Mouse (Mus musculus): ENCODE results near the gene Ccr6.
"Not testable (repeated sequence)": the region's sequence is repeated elsewhere in the genome, so short reads cannot be mapped to it uniquely, and the experiment has no call there.

Gene Ccr6

DNA sequence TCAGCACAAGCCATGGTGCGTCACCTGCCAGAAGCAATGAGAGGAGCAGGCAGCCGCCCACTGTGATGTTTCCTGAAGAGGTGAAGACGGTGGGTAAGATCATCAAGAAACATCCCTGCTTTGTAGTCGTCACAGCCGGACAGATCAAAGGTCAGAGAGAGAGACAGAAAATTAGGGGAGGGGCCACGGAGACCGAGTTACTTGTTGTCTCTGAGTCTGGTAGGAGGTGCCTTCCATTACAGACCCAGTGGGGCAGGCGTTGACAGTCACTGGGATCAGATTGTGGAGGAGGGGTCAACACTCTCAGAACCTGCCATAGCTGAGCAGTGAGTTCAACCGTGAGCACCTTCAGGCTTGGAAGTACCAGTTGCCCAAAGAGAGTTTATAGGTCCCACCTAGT, 7.2 kb upstream of the Ccr6 start:
- in situ Hi-C loops (cut with MboI; ENCODE audit: low pct_unique_long_range_greater_than_20kb in 1 of 2, low sequenced_read_pairs in 2 of 2, unreplicated experiment in 1 of 2): no loop called here

DNA sequence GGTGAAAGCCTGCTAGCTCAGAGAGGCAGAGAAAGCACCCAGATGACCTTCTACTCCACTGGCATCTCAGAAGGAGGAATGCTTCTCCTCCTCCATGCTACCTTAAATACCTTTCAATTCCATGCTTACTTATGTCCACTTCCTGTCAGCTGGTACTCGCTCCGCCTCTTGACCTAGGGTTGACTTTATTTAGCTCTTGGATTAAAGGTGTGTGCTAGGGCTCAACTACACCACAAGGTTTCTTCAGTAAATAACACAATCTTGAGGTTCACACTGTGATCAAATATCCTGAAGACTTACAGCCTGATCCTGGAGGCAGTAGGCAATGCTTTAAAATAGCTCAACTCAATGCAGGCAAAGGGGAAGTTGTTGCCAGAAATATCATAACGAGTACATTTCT, 6.2 kb upstream of the Ccr6 start:
- in situ Hi-C loops (cut with MboI; ENCODE audit: low pct_unique_long_range_greater_than_20kb in 1 of 2, low sequenced_read_pairs in 2 of 2, unreplicated experiment in 1 of 2): no loop called here

DNA sequence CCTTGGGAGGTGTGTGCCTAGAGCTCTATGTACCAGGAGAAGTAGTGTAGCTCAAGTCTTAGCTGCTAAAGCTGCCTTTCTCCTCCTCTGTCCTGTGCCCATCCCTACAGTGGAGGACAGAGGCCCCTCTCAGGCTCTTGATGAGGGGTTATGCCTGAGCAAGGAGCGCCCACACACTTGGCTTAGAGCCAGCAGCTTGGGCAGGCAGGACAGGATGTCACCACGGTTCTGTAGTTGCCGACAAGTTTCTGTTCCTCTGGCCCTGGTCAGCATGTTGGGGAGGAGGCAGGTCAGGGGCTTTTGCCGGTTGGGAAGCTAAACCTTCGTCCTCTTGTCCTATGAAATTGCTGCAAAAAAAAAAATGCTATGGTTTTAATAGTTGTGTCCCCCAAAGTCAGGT, 3.8 kb upstream of the Ccr6 start:
- in situ Hi-C loops (cut with MboI; ENCODE audit: low pct_unique_long_range_greater_than_20kb in 1 of 2, low sequenced_read_pairs in 2 of 2, unreplicated experiment in 1 of 2): no loop called here

DNA sequence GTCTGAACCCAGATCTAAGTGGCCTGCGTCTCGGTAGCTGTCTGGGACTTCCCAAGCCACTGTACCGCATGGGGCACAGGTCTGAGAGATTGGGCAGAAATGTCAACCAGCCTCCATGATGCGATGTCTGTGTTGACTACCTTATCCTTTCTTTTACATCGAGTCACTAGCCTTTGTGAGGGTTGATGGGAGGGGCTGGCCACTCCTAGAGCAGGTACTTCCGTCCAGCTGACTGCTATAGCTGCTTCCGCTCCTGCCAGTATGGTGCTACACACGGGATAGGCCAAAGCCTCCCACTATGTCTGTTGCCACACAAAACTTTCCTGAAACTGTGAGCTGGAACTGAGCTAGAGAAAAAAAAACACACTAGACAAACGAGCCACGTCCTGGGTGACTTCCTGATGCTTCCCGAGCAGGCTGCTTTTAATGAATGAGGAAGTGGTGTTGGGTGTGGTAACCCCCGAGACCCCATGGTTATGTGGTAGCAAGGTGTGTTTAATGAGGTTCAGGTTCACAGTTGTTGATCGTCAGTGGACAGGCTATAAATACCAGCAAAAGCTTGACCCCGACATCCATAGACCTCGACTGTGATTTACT, 2.1 kb upstream of the Ccr6 start:
- in situ Hi-C loops (cut with MboI; ENCODE audit: low pct_unique_long_range_greater_than_20kb in 1 of 2, low sequenced_read_pairs in 2 of 2, unreplicated experiment in 1 of 2): no loop called here

DNA sequence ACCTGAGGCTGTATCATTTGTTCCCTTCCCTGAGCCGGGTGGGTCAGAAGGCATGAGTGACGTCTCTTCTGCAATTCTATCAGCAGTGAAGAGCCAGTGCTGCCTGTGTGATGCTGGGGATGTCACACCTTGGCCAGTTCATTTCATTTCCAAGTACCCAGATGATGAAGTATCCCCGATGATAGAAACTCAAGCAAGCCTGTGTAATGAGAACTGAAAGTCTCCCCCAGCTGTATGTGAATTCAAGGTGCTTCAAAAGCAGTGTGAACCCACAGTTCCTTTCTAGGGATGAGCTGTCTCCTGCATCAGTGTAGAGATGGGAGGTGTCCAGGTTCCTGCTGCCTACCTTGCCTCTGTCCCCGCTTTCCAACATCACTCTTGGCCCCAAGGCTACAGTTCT, 1.3 kb upstream of the Ccr6 start:
- in situ Hi-C loops (cut with MboI; ENCODE audit: low pct_unique_long_range_greater_than_20kb in 1 of 2, low sequenced_read_pairs in 2 of 2, unreplicated experiment in 1 of 2): no loop called here

DNA sequence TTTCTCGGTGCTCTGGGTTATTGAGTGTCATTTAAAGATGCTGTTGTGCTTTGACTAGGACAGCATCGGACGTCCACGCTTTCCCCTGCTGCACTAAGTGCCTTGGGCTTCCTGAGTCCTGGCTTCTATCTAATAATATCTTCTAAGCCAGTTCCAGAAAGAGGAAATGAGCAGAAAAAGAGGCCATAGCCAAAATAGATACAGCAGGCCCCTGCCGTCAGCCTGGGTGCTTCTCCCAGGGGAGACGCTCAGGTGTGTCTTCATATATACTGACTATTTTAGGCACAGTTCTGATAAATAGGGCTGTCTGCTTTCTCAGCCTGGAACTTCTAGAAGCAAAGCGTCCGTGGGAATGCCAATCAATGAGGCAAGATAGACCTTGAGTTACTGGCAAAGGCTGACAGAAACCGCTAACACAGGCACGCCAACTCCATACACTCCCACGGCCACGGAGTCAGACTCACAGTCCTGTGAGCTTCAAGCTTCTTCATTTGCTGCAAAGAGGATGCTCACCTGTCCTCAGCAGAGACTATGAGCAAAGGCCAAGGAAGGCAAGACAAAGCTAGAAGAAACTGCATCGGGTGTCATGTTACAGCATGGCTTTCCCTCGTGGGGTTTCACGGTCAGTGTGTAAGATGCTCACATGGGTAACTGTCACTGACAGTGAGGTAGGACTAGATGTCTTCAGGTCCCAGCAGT, 2.3 kb downstream of the Ccr6 start:
- in situ Hi-C loops (cut with MboI; ENCODE audit: low pct_unique_long_range_greater_than_20kb in 1 of 2, low sequenced_read_pairs in 2 of 2, unreplicated experiment in 1 of 2): no loop called here

DNA sequence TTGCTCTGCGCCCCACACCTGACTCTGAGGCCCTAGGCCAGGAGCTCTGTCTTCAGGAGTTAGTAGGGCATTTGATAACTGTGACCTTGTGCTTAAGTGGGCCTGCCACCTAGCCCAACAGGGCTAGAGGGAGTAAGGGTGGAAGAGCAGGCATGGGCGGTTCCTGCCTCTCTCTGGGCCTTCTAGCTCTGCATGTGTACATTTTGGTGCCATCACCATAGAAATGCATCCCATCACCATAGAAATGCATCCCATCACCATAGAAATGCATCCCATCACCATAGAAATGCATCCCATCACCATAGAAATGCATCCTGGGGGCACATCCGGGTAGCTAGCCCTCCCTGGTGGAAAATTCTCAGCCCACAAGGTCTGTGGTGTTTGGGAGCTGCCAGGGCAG, 3.7 kb downstream of the Ccr6 start:
- in situ Hi-C loops (cut with MboI; ENCODE audit: low pct_unique_long_range_greater_than_20kb in 1 of 2, low sequenced_read_pairs in 2 of 2, unreplicated experiment in 1 of 2): no loop called here

DNA sequence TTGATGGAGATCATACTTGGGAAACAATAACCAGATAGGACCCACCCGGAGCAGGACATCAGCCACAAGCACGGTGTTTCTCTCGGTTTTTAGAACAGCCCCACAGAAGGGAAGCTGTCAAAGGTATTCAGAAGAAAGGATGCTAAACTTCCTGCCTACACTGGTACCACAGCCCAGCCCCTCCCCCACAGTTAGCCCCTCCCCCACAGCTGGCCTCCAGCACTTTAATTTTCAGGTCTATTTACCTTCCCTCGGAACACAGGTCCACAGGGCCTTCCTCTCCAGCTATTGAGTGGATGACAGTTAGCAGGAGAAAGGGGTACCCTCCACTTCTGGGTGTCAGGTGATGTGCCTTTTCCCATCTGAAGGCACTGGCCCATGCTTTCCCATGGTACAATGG, 4.7 kb downstream of the Ccr6 start:
- in situ Hi-C loops (cut with MboI; ENCODE audit: low pct_unique_long_range_greater_than_20kb in 1 of 2, low sequenced_read_pairs in 2 of 2, unreplicated experiment in 1 of 2): no loop called here

DNA sequence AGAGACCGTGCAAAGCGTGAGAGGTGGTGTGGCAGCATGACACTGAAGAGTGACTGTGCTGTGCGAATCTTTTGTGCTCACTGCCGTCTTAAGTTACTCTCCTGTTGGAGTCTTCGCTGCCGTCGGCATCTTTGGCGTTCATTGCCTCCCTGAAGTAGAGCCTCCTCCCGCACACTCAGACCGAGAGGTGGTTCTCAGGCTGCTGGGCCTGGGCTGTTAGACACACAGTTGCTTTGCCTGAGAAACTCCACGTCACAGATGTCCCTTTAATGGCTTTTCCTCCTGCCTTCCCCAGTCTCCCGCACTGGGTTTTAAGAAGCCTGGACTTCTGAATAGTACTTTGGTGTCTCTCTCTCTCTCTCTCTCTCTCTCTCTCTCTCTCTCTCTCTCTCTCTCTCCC, 5.8 kb downstream of the Ccr6 start:
- in situ Hi-C loops (cut with MboI; ENCODE audit: low pct_unique_long_range_greater_than_20kb in 1 of 2, low sequenced_read_pairs in 2 of 2, unreplicated experiment in 1 of 2): no loop called here

DNA sequence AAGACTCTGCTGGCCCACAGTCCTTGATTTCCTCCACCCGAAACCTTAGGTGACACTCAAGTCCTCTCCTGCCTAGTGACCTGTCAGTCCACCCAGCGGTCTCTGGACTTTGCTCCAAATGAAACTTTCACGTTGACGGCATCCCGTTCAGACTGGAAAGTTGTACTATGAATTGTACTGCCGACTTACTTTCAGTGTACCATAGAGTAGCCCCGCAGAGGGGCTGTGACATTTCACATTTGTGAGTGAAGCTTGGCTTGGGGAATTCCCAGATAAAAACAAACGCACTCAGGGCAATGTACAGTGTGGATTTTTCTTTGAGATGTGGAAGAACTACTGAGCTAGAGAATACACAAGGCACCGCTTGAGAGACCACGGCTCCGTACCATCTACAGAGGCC, 6.3 kb downstream of the Ccr6 start:
- in situ Hi-C loops (cut with MboI; ENCODE audit: low pct_unique_long_range_greater_than_20kb in 1 of 2, low sequenced_read_pairs in 2 of 2, unreplicated experiment in 1 of 2): no loop called here

DNA sequence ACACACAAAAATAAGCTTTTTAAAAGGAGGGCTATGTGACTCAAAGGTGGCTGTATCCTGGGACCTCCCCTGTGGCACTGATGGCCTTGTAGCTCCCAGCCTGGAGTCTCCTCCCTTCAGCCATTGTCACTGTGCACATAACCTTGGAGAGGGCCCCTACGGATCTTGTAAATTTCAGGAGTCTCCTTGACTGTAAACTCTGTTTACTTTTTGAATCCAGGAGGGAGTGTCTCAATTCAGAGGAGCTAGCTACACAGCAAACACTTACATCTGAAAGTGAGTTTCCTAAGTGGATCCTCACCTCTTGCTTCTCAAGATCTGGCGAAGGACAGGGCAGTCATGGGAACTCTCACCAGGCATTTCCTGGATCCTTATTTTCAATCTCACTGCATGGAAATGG, 8.3 kb downstream of the Ccr6 start:
- in situ Hi-C loops (cut with MboI; ENCODE audit: low pct_unique_long_range_greater_than_20kb in 1 of 2, low sequenced_read_pairs in 2 of 2, unreplicated experiment in 1 of 2): no loop called here

DNA sequence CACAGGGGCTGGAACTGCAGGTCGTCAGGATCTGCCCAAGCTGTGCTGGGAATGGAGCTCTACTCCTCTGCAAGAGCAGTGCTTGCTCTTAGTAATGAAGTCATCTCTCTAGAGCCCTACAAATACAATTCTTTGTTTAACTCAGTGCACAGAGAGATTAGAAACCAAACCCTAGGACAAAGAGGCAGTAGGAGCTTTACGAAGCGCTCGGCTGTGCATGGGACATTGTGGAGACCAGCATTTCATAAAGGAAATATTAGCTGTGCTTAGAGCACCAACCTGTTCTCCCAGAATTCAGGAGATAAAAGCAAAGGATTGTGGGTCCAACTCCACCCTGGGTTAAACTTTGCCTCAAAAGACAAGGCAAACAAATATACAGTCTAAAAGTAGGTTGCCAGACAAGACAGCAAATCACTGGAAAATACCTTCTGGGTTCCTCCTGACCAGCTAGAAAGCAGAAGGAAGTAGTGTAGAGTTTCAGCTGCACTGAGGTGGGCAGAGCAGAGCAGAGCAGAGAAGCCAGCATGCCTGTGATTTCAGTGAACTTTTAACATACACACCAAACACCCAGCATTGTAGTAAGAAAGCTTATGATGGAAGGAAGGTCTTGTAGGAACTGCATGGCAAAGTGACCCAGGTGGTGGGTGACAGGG, 10.4 kb downstream of the Ccr6 start:
- in situ Hi-C loops (cut with MboI; ENCODE audit: low pct_unique_long_range_greater_than_20kb in 1 of 2, low sequenced_read_pairs in 2 of 2, unreplicated experiment in 1 of 2): no loop called here

DNA sequence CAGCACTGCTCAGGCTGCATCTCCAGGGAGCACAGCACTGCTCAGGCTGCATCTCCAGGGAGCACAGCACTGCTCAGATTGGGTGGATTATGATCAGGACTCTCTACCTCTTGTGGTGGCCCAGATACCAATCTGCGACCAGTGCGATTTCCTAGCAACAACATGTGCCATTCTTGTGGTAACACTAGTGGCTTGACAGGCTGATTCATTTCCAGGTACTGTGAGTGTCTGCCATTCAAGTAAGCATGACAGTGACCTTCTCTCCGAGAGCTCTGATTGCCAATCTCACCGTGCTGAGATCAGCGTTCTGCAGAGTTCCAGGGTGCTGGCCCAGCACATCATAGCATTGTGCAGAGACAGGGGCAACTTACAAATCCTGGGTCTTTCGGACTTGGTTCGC, 15.9 kb downstream of the Ccr6 start:
- in situ Hi-C loops (cut with MboI; ENCODE audit: low pct_unique_long_range_greater_than_20kb in 1 of 2, low sequenced_read_pairs in 2 of 2, unreplicated experiment in 1 of 2): loop anchor here in 1 of 2 experiments (10.0 kb wide), 1 partner anchor 173 kb away; no protein-coding TSS in a partner anchor

DNA sequence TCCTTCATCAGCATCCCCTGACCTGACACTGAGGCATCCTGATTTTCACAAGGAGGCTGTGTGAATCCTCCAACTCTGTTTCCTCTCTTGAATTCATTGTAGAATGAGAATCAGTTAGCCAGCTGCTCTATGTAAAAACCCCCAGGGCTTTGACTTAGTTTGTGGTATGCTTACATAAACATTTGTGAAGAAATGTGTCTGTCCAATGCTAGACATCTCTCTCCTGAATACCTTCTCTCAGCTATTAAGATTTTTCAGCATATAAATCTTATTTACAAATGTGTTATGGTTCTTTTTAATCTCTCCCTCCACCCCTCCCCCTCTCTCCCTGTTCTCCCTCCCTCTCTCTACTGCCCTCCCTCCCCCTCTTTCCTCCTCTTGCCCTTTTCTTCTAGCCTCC, 18.4 kb downstream of the Ccr6 start:
- in situ Hi-C loops (cut with MboI; ENCODE audit: low pct_unique_long_range_greater_than_20kb in 1 of 2, low sequenced_read_pairs in 2 of 2, unreplicated experiment in 1 of 2): loop anchor here in 1 of 2 experiments (10.0 kb wide), 1 partner anchor 171 kb away; no protein-coding TSS in a partner anchor

DNA sequence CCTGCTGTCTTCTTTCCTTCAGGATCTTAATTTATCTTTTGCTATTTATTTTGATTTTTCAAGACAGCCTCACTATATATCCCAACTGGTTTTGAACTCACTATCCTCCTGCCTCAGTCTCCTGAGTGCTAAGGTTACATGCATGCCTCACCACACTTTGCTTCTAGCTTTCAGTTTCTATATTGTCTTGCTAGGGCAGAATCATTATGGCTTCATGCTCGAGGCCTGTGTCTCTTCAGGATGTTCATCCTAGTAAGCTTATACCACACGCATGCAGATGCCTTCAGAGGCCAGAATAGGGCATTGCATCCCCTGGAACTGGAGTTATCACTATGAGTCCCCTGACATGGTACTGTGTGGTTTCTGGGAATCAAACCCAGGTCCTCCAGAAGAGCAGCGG, 19.1 kb downstream of the Ccr6 start:
- in situ Hi-C loops (cut with MboI; ENCODE audit: low pct_unique_long_range_greater_than_20kb in 1 of 2, low sequenced_read_pairs in 2 of 2, unreplicated experiment in 1 of 2): loop anchor here in 1 of 2 experiments (5.0 to 10.0 kb wide), 2 partner anchors 117 to 170 kb away; no protein-coding TSS in a partner anchor

DNA sequence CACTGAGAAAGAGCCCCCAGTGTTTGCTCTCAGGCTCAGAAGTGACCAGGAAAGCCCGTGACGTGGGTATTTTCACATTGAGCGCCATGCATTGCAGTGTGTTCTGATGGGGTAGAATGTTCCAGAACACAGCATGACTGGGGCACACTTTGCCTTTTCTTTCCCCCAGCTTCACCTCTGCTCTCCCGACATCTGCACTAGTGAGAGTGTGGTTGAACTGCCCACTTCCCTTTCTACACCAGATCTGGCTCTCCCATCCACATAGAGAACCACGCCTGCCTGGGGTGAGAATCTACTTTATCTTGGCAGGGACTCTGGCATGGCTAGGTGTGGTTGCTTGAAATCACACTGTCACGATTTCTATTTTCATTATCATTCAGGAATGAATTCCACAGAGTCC, 19.7 kb downstream of the Ccr6 start:
- in situ Hi-C loops (cut with MboI; ENCODE audit: low pct_unique_long_range_greater_than_20kb in 1 of 2, low sequenced_read_pairs in 2 of 2, unreplicated experiment in 1 of 2): loop anchor here in 1 of 2 experiments (5.0 to 10.0 kb wide), 2 partner anchors 117 to 169 kb away; no protein-coding TSS in a partner anchor

DNA sequence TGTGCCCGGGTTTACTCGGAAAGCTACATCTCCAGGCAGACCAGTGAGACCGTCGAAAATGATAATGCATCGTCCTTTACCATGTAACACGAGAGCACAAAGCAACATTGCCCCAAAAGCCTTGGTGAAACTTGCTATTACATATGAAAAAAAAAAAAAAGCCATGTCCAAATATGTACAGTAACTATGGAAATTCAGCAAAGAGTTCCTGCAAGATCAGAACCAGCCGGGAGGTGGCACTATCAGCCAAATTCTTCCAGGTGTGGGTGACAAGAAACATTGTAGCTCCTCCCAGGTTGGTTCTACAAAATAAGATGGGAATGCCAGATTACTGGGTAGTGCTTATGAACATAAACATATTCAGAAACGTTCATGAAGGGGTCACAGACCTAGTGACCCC, 21.1 kb downstream of the Ccr6 start:
- in situ Hi-C loops (cut with MboI; ENCODE audit: low pct_unique_long_range_greater_than_20kb in 1 of 2, low sequenced_read_pairs in 2 of 2, unreplicated experiment in 1 of 2): loop anchor here in 1 of 2 experiments (5.0 to 10.0 kb wide), 2 partner anchors 115 to 168 kb away; no protein-coding TSS in a partner anchor

DNA sequence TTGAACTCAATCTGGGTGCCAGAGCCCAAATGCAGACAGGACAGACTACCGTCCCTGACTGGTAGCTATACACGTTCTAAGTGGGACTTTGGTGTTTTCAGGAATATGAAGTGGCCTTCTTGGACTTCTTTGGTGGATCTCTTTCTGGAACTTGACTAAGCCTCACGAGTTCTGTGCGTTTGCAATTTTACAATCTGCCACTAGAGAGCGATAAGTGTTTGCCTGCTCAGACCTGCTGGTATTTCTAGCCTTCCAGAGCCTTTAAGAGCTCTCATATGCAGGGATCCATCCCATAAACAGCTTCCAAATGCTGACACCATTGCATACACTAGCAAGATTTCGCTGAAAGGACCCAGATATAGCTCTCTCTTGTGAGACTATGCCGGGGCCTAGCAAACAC, 28.8 kb downstream of the Ccr6 start:
- in situ Hi-C loops (cut with MboI; ENCODE audit: low pct_unique_long_range_greater_than_20kb in 1 of 2, low sequenced_read_pairs in 2 of 2, unreplicated experiment in 1 of 2): not testable (repeated sequence)

DNA sequence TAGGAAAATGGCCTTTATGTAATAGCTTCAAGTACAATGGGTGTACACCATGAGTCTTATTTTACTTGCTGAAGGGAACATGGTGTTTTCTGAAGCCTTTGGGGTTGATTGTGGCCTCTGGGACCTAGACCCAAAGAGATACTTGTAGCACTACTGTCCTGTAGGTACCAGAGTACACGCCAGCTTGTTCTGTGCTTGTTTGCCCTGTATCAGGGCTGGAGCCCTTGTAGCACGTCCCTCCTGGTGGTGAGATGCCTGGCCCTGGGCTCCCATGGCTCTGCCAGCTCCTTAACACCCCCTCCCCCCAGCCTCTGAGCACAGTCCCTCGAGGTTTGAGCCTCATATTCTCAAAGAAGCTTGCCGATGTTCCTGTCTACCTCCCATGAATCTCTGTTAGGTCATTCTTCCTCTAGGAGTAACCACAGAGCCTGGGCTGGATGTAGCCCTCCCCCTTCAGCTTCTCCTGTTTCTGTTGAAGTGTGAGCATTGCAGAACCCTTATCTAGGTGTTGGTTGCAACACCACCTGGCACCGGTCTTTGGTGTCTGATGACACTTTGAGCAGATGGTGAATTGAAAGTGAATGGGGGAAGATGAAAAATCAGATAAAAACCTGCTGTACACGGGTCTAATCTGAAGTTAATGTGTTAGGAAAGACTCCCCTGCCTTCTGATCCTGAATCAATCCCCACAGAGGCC, 36.4 kb downstream of the Ccr6 start:
- in situ Hi-C loops (cut with MboI; ENCODE audit: low pct_unique_long_range_greater_than_20kb in 1 of 2, low sequenced_read_pairs in 2 of 2, unreplicated experiment in 1 of 2): no loop called here

All from mouse embryonic stem cell (cell line).